Mouse (Mus musculus): ENCODE results near the gene Shc3.

DNA sequence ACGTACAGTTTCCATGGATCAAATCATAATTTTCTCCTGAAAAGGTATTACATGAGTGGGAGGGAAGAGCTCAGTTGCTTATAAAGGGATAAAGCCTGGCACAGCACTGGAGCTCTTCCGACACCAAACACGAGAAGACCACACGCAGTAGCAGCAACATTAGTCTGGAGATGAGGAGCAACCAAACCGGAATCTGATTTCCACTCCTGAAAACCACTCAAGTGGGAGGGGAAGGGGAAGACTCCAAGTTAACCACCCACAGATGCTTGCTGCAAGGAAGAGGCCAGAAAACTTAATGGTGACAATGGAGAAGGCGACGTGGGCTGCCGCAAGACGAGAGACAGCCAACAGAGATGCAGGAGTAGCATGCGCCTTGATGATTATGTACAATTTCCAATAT, 45.9 kb downstream of the Shc3 start:
- no peak for TF ChIP-seq CTCF (IDR thresholded peaks at IDR 0.05; ENCODE audit: low read depth, low read length)
- no peak for TF ChIP-seq EP300 (IDR thresholded peaks at IDR 0.05; ENCODE audit: insufficient read depth, low read depth, low read length)

Measured in ES-Bruce4 (cell line).